Mouse (Mus musculus) CH12.LX (cell line): ENCODE data around the gene Erbb3. TPM values are rescaled to one million over a fixed set of nuclear protein-coding genes. Genes with fewer than 3 reads are reported as not detected.
A peak's percentile ranks its signal among the peaks of the same experiment; 100 is the strongest.

ENCODE experiments used
- DNase-seq: peaks from one replicate; pipeline ENCODE4 v3.0.0-alpha.2; 2013; ENCODE audit errors: extremely low read depth
- H3K27ac ChIP-seq: 2 replicates; pipeline ENCODE4 v1.5.1; 2012; ENCODE audit warnings: low read depth, mild to moderate bottlenecking, control low read depth, moderate library complexity; ENCODE audit not compliant: insufficient read depth
- H3K27me3 ChIP-seq: replicated peaks from 2 replicates; pipeline ENCODE3; 2012; ENCODE audit warnings: inconsistent platforms
- H3K36me3 ChIP-seq, 2 experiments: replicated peaks in 1 of 2; 2 replicates each; pipeline versions ENCODE3 to v1.6.1; 2012; ENCODE audit warnings: inconsistent platforms in 1 of 2, low read length in 1 of 2, mild to moderate bottlenecking in 1 of 2, mixed read lengths in 1 of 2, moderate library complexity in 1 of 2; ENCODE audit not compliant: control insufficient read depth in 1 of 2, insufficient read depth in 1 of 2
- H3K4me1 ChIP-seq, 2 experiments: 2 replicates each; pipeline ENCODE4 v1.6.1; 2012; ENCODE audit warnings: inconsistent platforms in 1 of 2, moderate library complexity in 1 of 2; ENCODE audit not compliant: insufficient read depth in 2 of 2, control insufficient read depth in 1 of 2
- H3K4me2 ChIP-seq: 2 replicates; pipeline ENCODE4 v1.6.1; 2012; ENCODE audit warnings: low read depth, mild to moderate bottlenecking, control low read depth; ENCODE audit not compliant: poor library complexity, insufficient read depth, severe bottlenecking
- H3K4me3 ChIP-seq, 3 experiments: fragments of 150-350 bp in 1 of 3; sonication (generic) in 1 of 3; replicated peaks in 1 of 3; 2 replicates each; pipeline versions ENCODE3 to v1.5.1; 2011 to 2012; ENCODE audit warnings: low read depth in 2 of 3, low read length in 2 of 3, mild to moderate bottlenecking in 2 of 3, moderate library complexity in 2 of 3, control low read depth in 1 of 3, improper control_type of control experiment in 1 of 3, inconsistent platforms in 1 of 3, mixed read lengths in 1 of 3; ENCODE audit not compliant: poor library complexity in 1 of 3
- H3K79me2 ChIP-seq: replicated peaks from 2 replicates; pipeline ENCODE4 v1.6.1; 2012; ENCODE audit warnings: mild to moderate bottlenecking, moderate library complexity; ENCODE audit not compliant: control insufficient read depth, poor library complexity, insufficient read depth, severe bottlenecking; ENCODE audit errors: extremely low read depth
- H3K9ac ChIP-seq: 2 replicates; pipeline ENCODE4 v1.6.1; 2012; ENCODE audit warnings: low read depth, mild to moderate bottlenecking, control low read depth, moderate library complexity; ENCODE audit not compliant: insufficient read depth
- H3K9me3 ChIP-seq: replicated peaks from 2 replicates; pipeline ENCODE3; 2012; ENCODE audit warnings: low read length, inconsistent platforms, mixed read lengths
- BHLHE40 ChIP-seq: IDR thresholded peaks from 2 replicates; pipeline ENCODE4 v1.6.1; 2011; ENCODE audit warnings: mild to moderate bottlenecking, low read depth, low read length, improper control_type of control experiment
- CHD2 ChIP-seq: IDR thresholded peaks from 2 replicates; pipeline ENCODE4 v1.6.1; 2011; ENCODE audit warnings: low read length, improper control_type of control experiment
- CTCF ChIP-seq, 2 experiments: IDR thresholded peaks in 1 of 2; conservative IDR thresholded peaks in 1 of 2; 2 replicates each; pipeline ENCODE4 v1.5.1; 2011 to 2012; ENCODE audit warnings: low read depth in 2 of 2, low read length in 2 of 2, improper control_type of control experiment in 1 of 2, inconsistent platforms in 1 of 2, mild to moderate bottlenecking in 1 of 2, moderate library complexity in 1 of 2
- HCFC1 ChIP-seq: IDR thresholded peaks from 2 replicates; pipeline ENCODE4 v1.6.1; 2012; ENCODE audit warnings: low read depth, mild to moderate bottlenecking, inconsistent platforms, low read length, improper control_type of control experiment
- IRF4 ChIP-seq: IDR thresholded peaks from 2 replicates; pipeline ENCODE4 v1.6.1; 2014; ENCODE audit warnings: low read depth, mild to moderate bottlenecking, inconsistent platforms, low read length, improper control_type of control experiment
- JUN ChIP-seq: IDR thresholded peaks from 2 replicates; pipeline ENCODE4 v1.6.1; 2011; ENCODE audit warnings: low read depth, mild to moderate bottlenecking, low read length, improper control_type of control experiment, moderate library complexity; ENCODE audit not compliant: insufficient read depth
- MAFK ChIP-seq: IDR thresholded peaks from 2 replicates; pipeline ENCODE4 v1.6.1; 2011; ENCODE audit warnings: low read length, improper control_type of control experiment; ENCODE audit not compliant: insufficient replicate concordance
- NELFE ChIP-seq: IDR thresholded peaks from 2 replicates; pipeline ENCODE4 v1.6.1; 2011; ENCODE audit warnings: low read depth, low read length, improper control_type of control experiment
- NRF1 ChIP-seq: IDR thresholded peaks from 2 replicates; pipeline ENCODE4 v1.6.1; 2014; ENCODE audit warnings: low read depth, mild to moderate bottlenecking, inconsistent platforms, low read length, improper control_type of control experiment, moderate library complexity
- SMC3 ChIP-seq: IDR thresholded peaks from 2 replicates; pipeline ENCODE4 v1.6.1; 2011; ENCODE audit warnings: low read depth, low read length, improper control_type of control experiment
- TCF12 ChIP-seq: IDR thresholded peaks from 2 replicates; pipeline ENCODE4 v1.6.1; 2014; ENCODE audit warnings: low read depth, mild to moderate bottlenecking, inconsistent platforms, low read length, improper control_type of control experiment
- USF2 ChIP-seq: conservative IDR thresholded peaks from 2 replicates; pipeline ENCODE4 v1.6.1; 2011; ENCODE audit warnings: low read depth, low read length, improper control_type of control experiment
- dilution Hi-C: fragments of 300-500 bp; cut with MboI; formaldehyde crosslinking; loops from 2 replicates; pipeline ENCODE4 v1.14.3; 2020; ENCODE audit warnings: low sequenced_read_pairs; ENCODE audit not compliant: extremely low pct_unique_long_range_greater_than_20kb, extremely low pct_ligation_motif_present
- in situ Hi-C: fragments of 300-500 bp; cut with MboI; formaldehyde crosslinking; loops from 3 replicates; pipeline ENCODE4 v1.14.3; 2019; ENCODE audit warnings: low sequenced_read_pairs, low pct_ligation_motif_present, low pct_unique_long_range_greater_than_20kb, mixed read lengths
- polyA plus RNA-seq: library from polyadenylated mRNA; unstranded; fragments of >175 nt; gene quantifications from 2 replicates; pipeline ENCODE4 v1.2.1, GENCODE M21; 2012; ENCODE audit warnings: low read depth; ENCODE audit not compliant: insufficient read length
- total RNA-seq, 2 experiments: library from RNA; depleted of rRNA; stranded (reverse); fragments of 300-350 nt in 1 of 2; fragments of >200 nt in 1 of 2; gene quantifications; 2 replicates each; pipeline ENCODE4 v1.2.3; 2012 to 2014

Erbb3 gene
- total and polyA plus RNA-seq, 3 experiments = 7.7 to 12.6 (median 11.3) TPM

DNA sequence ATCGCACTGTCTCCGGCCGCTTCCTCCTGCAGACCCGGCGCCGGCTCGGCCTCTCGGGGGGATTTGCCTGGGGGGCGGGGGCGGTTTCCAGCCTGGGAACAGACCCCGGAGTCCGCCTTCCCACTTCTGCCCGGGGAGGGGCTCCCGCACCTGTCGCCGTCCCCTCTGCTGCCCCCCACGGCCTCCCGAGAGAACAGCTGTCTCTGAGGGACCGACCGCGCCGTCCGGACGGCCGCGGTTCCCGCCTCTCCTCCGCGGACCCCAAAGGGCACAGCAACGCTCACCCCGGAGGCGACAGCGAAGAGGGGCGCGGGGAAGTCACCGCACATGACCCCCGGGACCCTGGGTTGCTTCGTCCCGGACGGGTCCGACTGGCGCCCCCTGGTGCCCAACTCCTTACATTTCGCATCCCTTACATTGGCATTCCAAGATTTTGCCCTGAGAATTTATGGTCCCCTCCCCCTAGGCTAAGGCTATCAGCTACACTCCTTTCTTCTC lies 790 bp upstream of the Erbb3 start:
- no peaks in the 10 kb centered on the region for H3K36me3 ChIP-seq
- in situ Hi-C loops = no loop called here
- no peaks in the 10 kb centered on the region for H3K79me2 ChIP-seq
- H3K27ac ChIP-seq = no peak overlapping the region
- peak overlapping the region; percentile 63 to 80 (median 65) for H3K4me3 ChIP-seq
- peak overlapping the region; percentile 95 for H3K4me2 ChIP-seq
- TF ChIP-seq BHLHE40 (peak; percentile 34; the same call in 1 of the 2 replicates), CTCF (conservative IDR thresholded peaks at IDR 0.05 in 1 of 2, IDR thresholded peaks at IDR 0.05 in 1 of 2; ENCODE audit: low read depth in 2 of 2, low read length in 2 of 2) (peak; percentile 63 to 81), NRF1 (no peak), NELFE (peak; percentile 27; the same call in 1 of the 2 replicates), HCFC1 (0 out of 2 replicates have a peak, but pooled peaks have one; percentile 21), JUN (no peak), SMC3 (peak; percentile 40), IRF4 (peak; percentile 46; the same call in 1 of the 2 replicates), TCF12 (peak; percentile 40; the same call in 1 of the 2 replicates)
- peak overlapping the region; percentile 54 for H3K9ac ChIP-seq
- no peaks in the 10 kb centered on the region for H3K9me3 ChIP-seq
- dilution Hi-C loops = no loop called here
- H3K4me1 ChIP-seq = peaks cover 0 to 19% of the 10 kb centered on the region in 2 experiments; a peak in 2 of 4 replicates
- peaks cover 72% of the 10 kb centered on the region for H3K27me3 ChIP-seq
- DNase-seq = no peak

DNA sequence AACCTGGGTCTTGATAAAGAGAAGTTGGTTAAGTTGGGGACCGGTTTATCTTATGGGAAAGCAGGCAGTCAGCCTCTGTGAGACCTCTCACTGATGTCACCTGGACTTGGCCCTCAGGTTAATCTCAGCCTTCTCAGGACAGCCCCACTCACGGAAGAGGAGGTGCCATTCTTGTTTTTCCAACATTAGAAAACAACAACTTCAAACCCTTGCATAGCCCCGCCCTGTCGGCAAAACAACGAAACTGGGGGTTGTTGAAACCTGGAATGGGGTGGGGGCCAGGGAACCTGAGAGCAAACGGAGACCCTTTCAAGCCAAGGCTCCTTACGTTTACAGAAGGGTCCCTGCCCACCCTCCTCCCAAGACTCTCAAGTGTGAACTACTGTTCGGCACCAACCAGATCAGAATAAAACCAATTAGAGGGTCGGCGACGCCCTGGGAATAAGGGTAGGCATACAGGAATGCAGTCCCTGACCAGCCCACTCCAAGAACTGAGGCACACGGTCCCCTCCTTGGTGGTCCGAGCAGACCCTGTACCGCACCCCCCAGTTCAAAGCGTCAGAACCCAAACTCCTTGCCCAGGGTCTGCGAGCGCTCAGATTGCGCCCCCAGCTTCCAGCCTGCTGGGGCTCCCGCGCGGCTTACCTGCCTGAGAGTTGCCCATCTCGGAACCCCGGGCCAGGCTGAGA lies 533 bp downstream of the Erbb3 start:
- no peak for TF ChIP-seq USF2
- TF ChIP-seq, all 38 proteins: peak for 0
- Histone ChIP-seq H3K79me2 (no peaks in the 10 kb centered on the region), H3K4me1 (peaks cover 0 to 26% of the 10 kb centered on the region in 2 experiments; a peak in 2 of 4 replicates), H3K36me3 (no peaks in the 10 kb centered on the region), H3K9me3 (no peaks in the 10 kb centered on the region), H3K27me3 (peaks cover 72% of the 10 kb centered on the region), H3K4me3 (peak overlapping the region in 2 of 3 experiments; percentile 63 to 80), H3K27ac (no peak overlapping the region), H3K4me2 (peak overlapping the region; percentile 95), H3K9ac (no peak overlapping the region; the same call in 1 of the 2 replicates)
- in situ Hi-C loops (no loop called here), dilution Hi-C loops (no loop called here)
- no peak for DNase-seq

DNA sequence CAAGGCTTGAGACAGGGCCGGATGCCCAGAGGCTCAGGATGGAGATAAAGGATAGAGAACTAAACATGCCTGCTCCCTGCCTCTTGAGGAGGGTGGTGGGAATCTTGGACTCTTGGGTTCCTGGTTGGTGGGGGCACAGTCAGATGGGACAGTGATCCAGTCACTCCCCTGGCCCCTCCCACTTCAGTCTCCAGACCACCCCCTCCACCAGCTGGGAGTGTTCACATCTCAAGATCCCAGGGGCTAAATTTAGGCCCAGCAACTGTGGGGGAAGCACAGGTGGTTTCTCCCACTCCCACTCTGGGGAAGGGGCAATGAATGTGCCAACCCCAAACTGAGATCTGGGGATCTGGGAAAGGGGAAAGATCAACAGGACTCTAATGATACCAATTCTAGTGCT lies 1.3 kb downstream of the Erbb3 start:
- H3K4me2 ChIP-seq = no peak overlapping the region
- no peak overlapping the region for H3K4me3 ChIP-seq
- no peak for DNase-seq
- no peak overlapping the region for H3K9ac ChIP-seq
- dilution Hi-C loops (no loop called here), in situ Hi-C loops (no loop called here)
- H3K9me3 ChIP-seq = no peaks in the 10 kb centered on the region
- peaks cover 0 to 26% of the 10 kb centered on the region in 2 experiments; a peak in 2 of 4 replicates for H3K4me1 ChIP-seq
- TF ChIP-seq MAFK (no peak), BHLHE40 (no peak), TCF12 (no peak), CHD2 (no peak)
- H3K27me3 ChIP-seq = peaks cover 73% of the 10 kb centered on the region
- no peaks in the 10 kb centered on the region for H3K79me2 ChIP-seq
- H3K36me3 ChIP-seq = no peaks in the 10 kb centered on the region
- no peak overlapping the region for H3K27ac ChIP-seq
